Mouse (Mus musculus): ENCODE measurements around the gene AU021092. TPM values are rescaled to one million over a fixed set of nuclear protein-coding genes. Genes with fewer than 3 reads are reported as not detected.

Gene AU021092
- not detected for polyA plus RNA-seq (2014; fragmentation: Illumina TruSeq; extraction: RNeasy Lipid Tissue Mini Kit (QIAGEN cat#74804); ENCODE audit: low replicate concordance)

DNA sequence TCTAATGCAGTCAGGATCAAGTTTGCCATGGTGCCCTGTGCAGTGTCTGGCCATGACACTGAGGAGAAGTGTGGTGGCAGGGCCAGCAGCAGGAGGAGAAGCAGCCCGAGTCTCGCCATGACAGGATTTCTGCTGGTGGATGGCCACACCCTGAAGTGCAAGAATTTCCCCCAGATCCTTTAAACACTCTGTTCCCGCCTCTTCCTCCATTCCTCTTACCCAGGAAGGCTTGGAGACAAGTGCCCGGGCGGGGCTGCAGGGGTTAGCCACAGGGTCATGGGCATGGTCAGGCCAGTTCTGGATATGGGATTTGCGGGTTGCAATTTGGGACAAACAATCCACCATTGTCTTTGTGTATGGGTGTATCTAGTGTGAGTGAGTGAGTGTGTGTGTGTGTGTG, at the start of gene AU021092:
AU021092 (minus strand) TSS at position 160 of the 400 bp plus-strand sequence.

DNA sequence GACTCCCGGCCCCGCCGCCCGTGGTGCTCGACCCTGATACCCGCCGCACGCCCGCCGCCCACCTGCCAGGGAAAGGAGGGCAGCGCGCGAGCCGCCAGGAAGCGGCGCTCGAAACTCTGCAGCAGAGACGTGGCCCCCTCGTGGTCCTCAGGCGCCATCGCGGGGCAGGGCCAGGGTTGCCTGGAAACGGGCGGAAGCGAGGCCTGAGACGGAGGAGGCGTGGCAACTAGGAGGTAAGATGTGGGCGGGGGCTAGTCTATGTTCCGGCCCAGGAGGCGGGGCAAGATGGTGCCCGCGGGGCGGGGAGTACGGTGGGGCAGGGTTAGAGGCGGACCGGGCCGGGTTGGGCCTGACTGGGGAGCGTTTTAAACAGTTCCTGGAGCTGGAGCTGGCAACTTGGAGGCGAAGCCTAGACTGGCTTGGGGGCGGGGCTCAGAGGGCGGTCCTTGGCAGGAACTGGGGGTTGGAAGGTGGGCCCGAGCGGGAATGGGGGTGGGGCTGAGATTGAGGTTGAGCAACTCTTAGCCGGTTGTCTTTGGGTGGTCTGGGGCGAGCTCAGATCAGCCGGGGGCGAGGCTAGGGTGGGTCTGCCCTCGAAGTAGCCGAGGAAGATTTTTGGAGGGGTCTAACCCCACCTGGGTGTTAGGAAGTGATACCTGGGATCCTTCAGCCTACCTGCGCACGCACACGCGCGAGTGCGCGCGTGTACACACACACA, 33.8 kb upstream of the AU021092 start, which contains the start of gene Eef2kmt:
Eef2kmt (minus strand) TSS at position 205 of the 718 bp plus-strand sequence.

DNA sequence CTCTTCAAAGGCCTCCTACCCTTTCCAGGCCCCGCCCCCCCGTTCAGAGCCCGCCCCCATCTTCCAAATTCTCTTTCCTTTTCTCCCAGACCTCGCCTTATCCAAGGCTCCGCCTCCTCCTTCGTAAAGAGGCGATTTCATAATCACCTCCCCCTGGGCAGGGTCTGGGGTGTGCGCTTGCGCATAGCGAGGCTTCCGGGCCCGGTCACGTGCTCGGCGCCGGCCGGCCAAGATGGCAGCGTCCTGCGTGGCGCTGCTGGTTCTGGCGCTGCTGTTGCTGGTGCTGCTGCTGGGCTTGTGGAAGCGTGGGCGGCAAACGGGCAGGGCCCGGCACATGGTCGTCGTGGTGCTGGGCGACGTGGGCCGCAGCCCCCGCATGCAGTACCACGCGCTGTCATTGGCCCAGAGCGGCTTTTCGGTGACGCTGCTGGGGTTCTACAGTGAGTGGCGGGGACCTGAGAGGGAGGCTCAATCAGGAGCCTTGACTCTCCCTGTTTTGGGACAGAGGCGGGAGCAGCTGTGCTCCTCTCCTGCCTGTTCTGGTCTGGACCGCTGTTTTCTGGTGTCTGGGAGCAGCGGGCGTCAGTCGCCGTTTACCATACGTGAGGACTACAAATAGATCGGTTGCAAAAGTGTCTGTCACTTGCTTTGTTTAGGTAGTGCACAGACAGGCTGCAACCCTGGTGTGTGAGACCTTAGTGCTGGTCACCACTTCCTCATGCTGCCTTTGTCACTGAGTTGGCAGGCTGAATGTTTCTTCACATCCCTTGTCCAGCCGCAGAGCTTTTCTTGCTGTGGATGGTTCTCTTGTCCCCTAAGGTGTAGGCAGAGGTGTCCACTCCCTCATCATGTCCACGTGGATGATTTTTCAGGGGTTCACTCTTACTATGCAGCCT, 11.6 kb upstream of the AU021092 start, which contains the start of gene Alg1:
Alg1 (plus strand) TSS at position 204 of the 896 bp plus-strand sequence.

DNA sequence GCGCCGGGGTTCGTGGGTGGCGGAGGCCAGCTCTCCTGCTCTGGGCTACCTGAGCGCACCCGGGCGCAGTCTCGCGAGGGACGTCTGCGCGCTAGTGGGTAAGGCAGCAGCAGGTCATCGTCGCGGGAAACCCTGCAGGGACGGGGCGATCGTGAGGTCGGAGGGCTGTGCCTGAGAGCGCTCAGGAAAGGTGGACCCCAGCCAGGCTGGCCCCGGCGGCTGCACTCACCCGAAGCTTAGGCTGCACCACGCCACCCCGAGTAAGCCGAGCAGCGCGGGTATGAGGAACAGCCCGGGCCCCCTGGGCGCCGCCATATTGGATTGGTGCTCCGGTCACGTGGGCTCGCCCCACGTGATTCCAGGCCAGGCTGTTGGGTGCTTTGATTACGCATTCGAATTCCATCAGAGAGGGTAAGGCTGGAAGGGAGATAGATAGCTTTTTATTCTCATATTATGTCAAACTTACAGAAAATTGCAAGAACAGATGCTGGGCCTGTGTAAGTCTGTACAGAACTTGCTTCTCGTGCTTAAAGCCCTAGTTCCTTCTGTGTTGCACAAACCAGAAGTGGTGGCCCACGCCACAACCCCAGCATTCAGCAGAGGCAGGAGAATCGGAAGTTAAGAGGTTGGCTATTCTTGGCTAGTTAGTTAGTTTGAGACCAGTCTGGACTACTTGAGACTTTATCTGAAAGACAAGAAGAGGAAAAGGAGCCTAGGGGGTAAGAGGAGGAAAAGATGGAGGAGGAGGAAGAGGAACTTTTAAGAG, 18.2 kb downstream of the AU021092 start, which contains the start of gene Nagpa:
Nagpa (minus strand) TSS at position 345 of the 766 bp plus-strand sequence.

Other genes starting within 250 kb of the AU021092 start
- not detected for gene Sept12, start 224.4 kb downstream of the AU021092 start, polyA plus RNA-seq (2014; fragmentation: Illumina TruSeq; extraction: RNeasy Lipid Tissue Mini Kit (QIAGEN cat#74804); ENCODE audit: low replicate concordance)
- not detected for gene Smim22, start 215.0 kb downstream of the AU021092 start, polyA plus RNA-seq (2014; fragmentation: Illumina TruSeq; extraction: RNeasy Lipid Tissue Mini Kit (QIAGEN cat#74804); ENCODE audit: low replicate concordance)
- gene Rogdi, start 208.7 kb downstream of the AU021092 start, polyA plus RNA-seq (2014; fragmentation: Illumina TruSeq; extraction: RNeasy Lipid Tissue Mini Kit (QIAGEN cat#74804); ENCODE audit: low replicate concordance), result 0.85 TPM
- 58.3 TPM for gene Glyr1, start 172.4 kb downstream of the AU021092 start, polyA plus RNA-seq (2014; fragmentation: Illumina TruSeq; extraction: RNeasy Lipid Tissue Mini Kit (QIAGEN cat#74804); ENCODE audit: low replicate concordance)
- 19.9 TPM for gene Ubn1, start 172.2 kb downstream of the AU021092 start, polyA plus RNA-seq (2014; fragmentation: Illumina TruSeq; extraction: RNeasy Lipid Tissue Mini Kit (QIAGEN cat#74804); ENCODE audit: low replicate concordance)
- gene Ppl, start 89.9 kb downstream of the AU021092 start, polyA plus RNA-seq (2014; fragmentation: Illumina TruSeq; extraction: RNeasy Lipid Tissue Mini Kit (QIAGEN cat#74804); ENCODE audit: low replicate concordance), result 0.82 TPM
- not detected for gene Sec14l5, start 75.2 kb downstream of the AU021092 start, polyA plus RNA-seq (2014; fragmentation: Illumina TruSeq; extraction: RNeasy Lipid Tissue Mini Kit (QIAGEN cat#74804); ENCODE audit: low replicate concordance)
- gene Nagpa, start 18.3 kb downstream of the AU021092 start, polyA plus RNA-seq (2014; fragmentation: Illumina TruSeq; extraction: RNeasy Lipid Tissue Mini Kit (QIAGEN cat#74804); ENCODE audit: low replicate concordance), result 0.45 TPM
- not detected for gene Alg1, start 11.3 kb upstream of the AU021092 start, polyA plus RNA-seq (2014; fragmentation: Illumina TruSeq; extraction: RNeasy Lipid Tissue Mini Kit (QIAGEN cat#74804); ENCODE audit: low replicate concordance)
- gene Eef2kmt, start 33.7 kb upstream of the AU021092 start, polyA plus RNA-seq (2014; fragmentation: Illumina TruSeq; extraction: RNeasy Lipid Tissue Mini Kit (QIAGEN cat#74804); ENCODE audit: low replicate concordance), result 2.2 TPM

Measured in small intestine, adult 10 weeks (tissue).